In genomic region chr13:56650020-56650419, GRCm38 (mm10) we compare ENCODE assay signal across 25 mouse cellular contexts.
"Had no signal": no experiment of that assay in that cellular context is flagged by ENCODE, and none has a peak within 500 bp of the region (broad histone marks: within the 10 kb centered on the region; RNA-seq: fewer than 3 reads in every experiment).

No protein-coding gene starts in this region.

- H3K9me3 ChIP-seq: embryonic facial prominence, embryonic 12.5 days; embryonic facial prominence, embryonic 13.5 days; embryonic facial prominence, embryonic 15.5 days; forebrain, embryonic 10.5 days; forebrain, embryonic 12.5 days; forebrain, embryonic 13.5 days; forebrain, embryonic 15.5 days had no signal

- H3K36me3 ChIP-seq: embryonic facial prominence, embryonic 12.5 days; embryonic facial prominence, embryonic 13.5 days; embryonic facial prominence, embryonic 15.5 days; forebrain, embryonic 10.5 days; forebrain, embryonic 12.5 days; forebrain, embryonic 15.5 days had no signal

- DNase-seq: cerebellum, adult 8-10 months; cerebellum, adult 9-10 months; cerebellum, adult 9-11 months; cerebellum, postnatal 10 days; cerebellum, postnatal 14 days; cerebellum, postnatal 25 days; cerebellum, postnatal 36 days; embryo, embryonic 11 days; forebrain, postnatal 0 days; gastrocnemius, postnatal 10 days; gastrocnemius, postnatal 14 days; gastrocnemius, postnatal 25 days; gastrocnemius, postnatal 36 days; heart, adult 11 months; heart, adult 18-20 months; heart, adult 2 months had no signal

- H3K27ac ChIP-seq: embryonic facial prominence, embryonic 13.5 days; embryonic facial prominence, embryonic 15.5 days; forebrain, embryonic 10.5 days; forebrain, embryonic 12.5 days; forebrain, embryonic 13.5 days; forebrain, embryonic 15.5 days; gastrocnemius, adult 2 months; heart, adult 2 months had no signal

- H3K4me2 ChIP-seq: embryonic facial prominence, embryonic 12.5 days; embryonic facial prominence, embryonic 13.5 days; embryonic facial prominence, embryonic 15.5 days; forebrain, embryonic 12.5 days; forebrain, embryonic 13.5 days; forebrain, embryonic 15.5 days had no signal

- H3K4me3 ChIP-seq: embryonic facial prominence, embryonic 12.5 days; embryonic facial prominence, embryonic 13.5 days; embryonic facial prominence, embryonic 15.5 days; erythroblast, embryonic 14.5 days; forebrain, embryonic 10.5 days; forebrain, embryonic 12.5 days; forebrain, embryonic 13.5 days; forebrain, embryonic 15.5 days; gastrocnemius, adult 2 months; heart, adult 2 months had no signal

- H3K27me3 ChIP-seq: embryonic facial prominence, embryonic 12.5 days; embryonic facial prominence, embryonic 13.5 days; embryonic facial prominence, embryonic 15.5 days; forebrain, embryonic 12.5 days; forebrain, embryonic 13.5 days; forebrain, embryonic 15.5 days had no signal
